Mouse (Mus musculus) ES-E14 (cell line): Measurements from ENCODE around the gene Aqr.

ENCODE experiments used
- CHD2 ChIP-seq: IDR thresholded peaks from 2 replicates; pipeline ENCODE4 v1.6.1; 2014; ENCODE audit warnings: mild to moderate bottlenecking, low read depth, low read length, inconsistent platforms
- HCFC1 ChIP-seq: IDR thresholded peaks from 2 replicates; pipeline ENCODE4 v1.6.1; 2012; ENCODE audit warnings: low read length, inconsistent platforms, borderline replicate concordance; ENCODE audit not compliant: insufficient read depth
- MAFK ChIP-seq: IDR thresholded peaks from 2 replicates; pipeline ENCODE4 v1.6.1; 2014; ENCODE audit warnings: mild to moderate bottlenecking, low read depth, low read length, inconsistent platforms; ENCODE audit not compliant: insufficient read depth
- ZC3H11A ChIP-seq: IDR thresholded peaks from 2 replicates; pipeline ENCODE4 v1.6.1; 2012; ENCODE audit warnings: low read depth, mild to moderate bottlenecking, inconsistent platforms, low read length, borderline replicate concordance
- ZNF384 ChIP-seq: IDR thresholded peaks from 2 replicates; pipeline ENCODE4 v1.6.1; 2012; ENCODE audit warnings: low read depth, low read length, inconsistent platforms

DNA sequence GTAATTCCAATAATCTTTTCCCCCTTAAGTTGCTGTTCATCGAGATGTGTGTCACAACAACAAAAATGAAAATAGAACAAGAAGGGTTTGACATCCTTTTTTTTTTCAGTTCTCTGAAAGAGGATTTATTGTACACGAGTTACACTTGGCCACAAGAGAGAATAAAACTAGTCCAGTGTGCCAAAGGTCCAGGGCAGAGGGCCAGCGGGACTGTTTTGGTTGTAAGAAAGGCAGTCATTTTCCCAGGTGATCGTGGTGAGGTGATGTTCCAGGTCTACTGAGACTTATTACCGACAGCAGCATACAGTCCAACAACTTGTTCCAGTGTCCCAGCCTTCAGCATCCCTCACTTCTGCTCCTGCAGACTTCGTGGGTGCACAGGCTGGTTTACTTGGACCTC is 18.2 kb upstream of the Aqr start:
- TF ChIP-seq ZC3H11A (no peak), MAFK (no peak), HCFC1 (no peak), CHD2 (no peak), ZNF384 (no peak)
